Mouse (Mus musculus): ENCODE measurements around the gene Gp9.

The Gp9 gene

DNA sequence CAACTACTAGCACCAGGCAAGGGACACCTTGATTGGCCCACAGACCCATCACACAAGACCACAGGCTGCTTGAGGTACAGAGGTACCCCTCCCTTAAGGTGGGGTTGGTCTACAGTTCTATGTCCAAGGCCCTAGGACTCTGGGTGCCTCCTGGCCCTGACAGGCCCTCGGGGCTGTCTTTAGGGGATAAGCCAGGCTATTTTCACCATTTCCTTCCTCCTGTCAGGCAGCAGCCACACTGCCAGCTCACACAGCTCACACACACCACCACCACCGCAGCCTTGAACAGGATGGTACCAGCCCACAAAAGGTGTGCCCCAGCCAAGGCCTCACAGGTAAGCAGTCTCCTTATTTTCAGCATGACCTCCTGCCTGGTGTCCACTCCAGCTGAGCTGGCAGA, at the start of gene Gp9:
Gp9 (plus strand) TSS at position 231 of the 400 bp plus-strand sequence.
- no peak for DNase-seq (ENCODE audit: low spot score)

GRCm38 (mm10) chr6:87728102-87728501, 49.8 kb upstream of the Gp9 start:
- no peak for DNase-seq (ENCODE audit: low spot score)

DNA sequence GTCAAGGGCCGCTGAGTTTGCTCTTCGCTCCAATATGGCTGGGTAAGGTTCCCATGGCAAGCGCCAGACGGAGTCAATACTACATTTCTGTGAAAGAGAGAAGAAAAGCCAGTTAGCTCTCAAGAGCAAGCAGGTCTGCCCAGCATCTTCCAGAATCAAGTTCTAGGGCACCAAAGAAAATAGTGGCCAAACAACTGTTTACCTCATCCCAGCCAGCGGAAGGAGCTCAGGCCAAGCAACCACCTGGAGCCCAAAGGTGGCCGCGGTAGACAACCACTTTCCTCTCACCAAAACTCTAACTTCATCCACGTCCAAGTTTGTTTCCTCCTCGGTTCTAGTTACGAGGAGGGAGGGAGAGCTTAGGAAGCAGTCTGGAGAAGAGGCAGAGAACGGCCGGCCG, 47.7 kb upstream of the Gp9 start:
- no peak for DNase-seq (ENCODE audit: low spot score)

DNA sequence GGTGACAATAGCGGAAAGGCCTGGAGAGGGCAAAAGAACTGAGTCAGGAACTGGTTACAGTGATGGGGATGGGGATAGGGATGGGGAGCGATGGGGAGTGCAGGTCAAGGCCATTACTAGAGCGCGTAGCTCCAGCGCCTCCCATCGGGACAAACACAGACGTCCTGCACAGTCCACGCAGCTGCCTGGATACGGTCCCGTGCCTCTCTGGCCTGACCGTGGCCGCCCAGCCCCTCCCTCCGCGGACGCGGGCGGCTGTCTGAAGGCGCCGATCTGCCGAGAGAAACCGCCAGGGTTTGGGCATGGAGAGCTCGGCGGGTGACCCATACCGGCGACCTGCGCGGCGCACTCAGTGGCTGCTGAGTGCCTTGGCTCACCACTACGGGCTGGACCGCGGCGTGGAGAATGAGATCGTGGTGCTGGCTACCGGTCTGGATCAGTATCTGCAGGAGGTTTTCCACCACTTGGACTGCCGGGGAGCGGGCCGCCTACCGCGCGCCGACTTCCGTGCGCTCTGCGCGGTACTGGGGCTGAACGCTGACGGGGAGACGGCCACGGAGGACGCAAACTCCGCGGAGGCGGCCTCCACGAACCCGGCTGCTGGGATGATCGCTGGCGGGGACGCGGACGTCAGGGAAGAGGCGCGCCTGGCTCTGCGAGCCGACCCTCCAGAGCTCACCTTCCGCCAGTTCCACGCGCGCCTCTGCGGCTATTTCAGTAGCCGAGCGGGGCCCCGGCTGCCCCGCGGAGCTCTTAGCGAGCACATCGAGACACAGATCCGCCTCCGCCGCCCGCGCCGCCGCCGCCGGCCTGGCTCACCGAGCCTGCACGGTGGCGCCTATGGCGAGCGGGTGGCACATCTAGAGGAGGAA, 47.0 kb upstream of the Gp9 start, which contains the start of gene Efcc1:
Efcc1 (plus strand) TSS at position 279 of the 872 bp plus-strand sequence.
- peak; percentile 63 for DNase-seq (ENCODE audit: low spot score)

- DNase-seq (ENCODE audit: low spot score) = no peak
Observed at GRCm38 (mm10) chr6:87731463-87732095, 46.3 kb upstream of the Gp9 start.

- DNase-seq (ENCODE audit: low spot score) = no peak
Observed at GRCm38 (mm10) chr6:87732151-87733011, 45.5 kb upstream of the Gp9 start.

DNA sequence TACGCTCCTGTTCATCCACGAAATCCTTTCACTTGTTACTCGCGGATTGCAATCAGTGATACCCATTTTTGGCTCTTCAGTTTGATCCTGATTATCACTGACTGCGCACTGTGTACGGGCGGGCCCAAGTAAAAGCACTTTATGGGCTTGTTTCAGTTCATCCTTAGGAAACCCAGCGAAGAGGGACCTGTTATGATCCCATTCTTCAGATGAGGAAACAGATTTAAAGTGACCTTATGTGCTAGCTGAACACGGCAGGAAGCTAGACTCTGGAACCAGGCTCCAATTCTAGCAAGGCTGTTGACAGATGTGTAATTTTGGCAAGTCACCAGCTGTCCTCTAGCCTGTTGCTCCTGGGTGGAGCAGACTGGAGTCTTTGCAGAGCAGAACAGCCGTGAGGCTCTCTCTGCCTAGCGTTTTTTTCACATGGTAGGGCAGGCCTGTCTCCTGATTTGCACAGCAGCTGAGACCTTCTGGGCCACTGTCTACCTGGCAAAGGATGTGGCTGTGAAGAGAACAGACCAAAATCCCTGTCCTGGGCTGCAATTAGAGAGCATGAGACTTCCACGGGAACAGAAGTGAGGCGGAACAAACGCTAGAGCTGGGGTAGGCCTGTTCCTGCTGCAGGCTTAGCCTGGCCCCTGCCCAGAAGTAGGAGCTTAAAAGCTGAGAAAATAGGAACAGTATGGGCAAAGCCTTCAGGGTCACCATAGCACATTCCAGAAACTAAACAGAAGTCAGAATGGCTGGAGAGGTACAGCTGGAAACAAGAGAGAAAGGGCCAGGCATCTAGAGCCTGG, 44.5 kb upstream of the Gp9 start:
- DNase-seq (ENCODE audit: low spot score) = no peak

- no peak for DNase-seq (ENCODE audit: low spot score)
Observed at GRCm38 (mm10) chr6:87734136-87734535, 43.7 kb upstream of the Gp9 start.

GRCm38 (mm10) chr6:87736923-87737322, 40.9 kb upstream of the Gp9 start:
- no peak for DNase-seq (ENCODE audit: low spot score)

DNA sequence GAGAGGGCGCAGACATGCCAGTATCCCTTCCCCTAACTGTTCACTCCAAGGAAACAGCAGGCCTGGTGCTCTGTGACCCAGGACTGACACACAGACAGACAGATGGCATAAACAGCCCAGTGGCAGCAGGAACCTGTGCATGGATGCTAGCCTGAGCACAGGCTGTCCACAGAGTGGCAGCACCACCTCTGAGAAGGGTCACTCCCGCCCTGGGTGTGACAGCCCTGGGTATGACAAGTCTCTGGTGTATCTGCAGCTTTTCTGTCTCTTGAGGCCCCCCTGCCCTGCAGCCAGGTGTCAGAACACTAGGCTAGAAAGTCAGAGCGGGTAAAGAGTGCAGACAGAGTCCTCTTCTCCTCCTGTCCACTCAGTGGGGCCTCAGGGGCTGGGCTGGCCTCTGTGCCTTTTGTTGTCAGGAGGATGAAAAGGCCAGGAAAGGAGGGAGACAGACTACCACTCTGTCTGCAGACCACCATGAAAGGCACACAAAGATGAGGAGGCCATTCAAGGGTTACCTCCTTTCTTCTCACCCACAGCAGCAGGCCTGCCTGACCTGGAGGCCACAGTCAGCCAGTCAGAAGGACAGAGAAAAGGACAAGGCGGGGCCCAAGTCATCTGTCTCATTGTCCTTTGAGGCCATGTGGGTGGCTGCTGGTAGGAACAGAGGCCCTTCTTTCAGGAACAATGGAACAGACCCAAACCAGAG, 39.8 kb upstream of the Gp9 start:
- DNase-seq (ENCODE audit: low spot score) = peak; percentile 76

DNA sequence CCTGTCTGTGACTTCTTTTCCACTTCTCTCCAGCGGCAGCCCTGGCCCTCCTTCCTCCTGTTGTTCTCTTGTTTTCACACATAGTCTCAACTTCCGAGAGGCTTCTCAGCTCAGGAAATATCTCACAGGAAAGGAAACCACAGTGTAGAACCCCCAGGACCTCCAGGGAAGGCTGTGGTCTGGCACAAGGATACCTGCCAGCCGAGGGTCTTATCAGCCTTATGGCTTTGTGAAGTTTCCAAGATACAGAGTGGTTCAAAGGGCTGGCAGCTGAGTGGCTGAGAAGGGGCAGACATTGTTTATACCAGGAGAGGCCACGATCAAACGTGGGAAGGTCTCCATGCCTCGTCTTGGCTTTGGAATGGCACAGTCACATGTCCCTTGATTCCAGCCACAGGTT, 38.0 kb upstream of the Gp9 start:
- no peak for DNase-seq (ENCODE audit: low spot score)

DNA sequence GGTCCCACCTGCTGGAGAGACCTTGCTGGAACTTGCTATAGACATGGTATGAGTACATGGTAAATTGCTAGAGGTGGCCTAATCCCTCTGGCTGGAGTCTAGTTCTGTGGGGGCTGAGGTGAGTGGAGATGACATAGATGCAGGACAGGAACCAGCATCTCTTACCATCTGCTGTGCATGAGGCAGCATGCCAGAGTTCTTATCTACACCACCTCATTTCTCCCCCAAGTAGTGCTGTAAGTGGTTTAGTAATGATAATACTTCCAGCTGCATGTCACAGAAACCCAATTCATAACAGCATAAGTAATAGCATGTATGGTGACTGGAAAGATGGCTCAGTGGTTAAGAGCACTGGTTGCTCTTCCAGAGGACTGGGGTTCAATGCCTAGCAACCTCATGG, 37.4 kb upstream of the Gp9 start:
- DNase-seq (ENCODE audit: low spot score) = no peak

DNA sequence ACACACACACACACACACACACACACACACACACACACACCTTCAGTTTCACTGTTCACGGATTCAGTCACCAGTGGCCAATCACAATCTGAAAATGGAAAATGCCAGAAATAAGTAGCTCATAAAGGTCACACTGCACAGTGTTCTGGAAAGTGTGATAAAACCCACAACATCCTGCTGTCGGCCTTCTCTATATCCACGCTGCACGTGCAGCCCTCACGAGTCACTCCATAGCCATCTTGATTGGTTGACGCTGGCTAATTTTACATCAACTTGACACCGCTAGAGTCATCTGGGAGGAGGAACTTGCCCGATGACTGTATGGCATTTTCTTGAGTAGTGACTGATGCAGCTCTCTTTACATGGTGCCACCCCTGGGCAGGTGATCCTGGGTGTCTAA, 35.9 kb upstream of the Gp9 start:
- no peak for DNase-seq (ENCODE audit: low spot score)

DNA sequence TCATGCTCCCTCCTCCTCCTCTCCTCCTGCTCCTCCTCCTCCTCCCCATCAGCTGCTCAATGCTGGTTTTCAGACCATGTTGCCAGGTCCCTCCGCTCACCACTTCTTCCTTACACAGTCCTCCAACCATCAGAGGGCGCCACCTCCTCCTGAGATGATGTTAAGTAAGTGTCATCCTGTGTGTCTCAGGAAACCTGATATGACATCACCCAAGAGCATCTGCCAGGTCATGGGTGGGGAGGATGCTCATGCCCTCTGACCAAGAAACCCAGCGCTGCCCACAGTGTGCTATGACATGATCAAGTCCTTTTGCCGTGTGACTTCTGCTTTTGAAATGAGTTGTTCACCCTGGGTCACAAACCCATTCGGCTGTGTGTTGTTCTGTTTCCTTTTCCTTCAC, 35.1 kb upstream of the Gp9 start:
- DNase-seq (ENCODE audit: low spot score) = no peak

DNA sequence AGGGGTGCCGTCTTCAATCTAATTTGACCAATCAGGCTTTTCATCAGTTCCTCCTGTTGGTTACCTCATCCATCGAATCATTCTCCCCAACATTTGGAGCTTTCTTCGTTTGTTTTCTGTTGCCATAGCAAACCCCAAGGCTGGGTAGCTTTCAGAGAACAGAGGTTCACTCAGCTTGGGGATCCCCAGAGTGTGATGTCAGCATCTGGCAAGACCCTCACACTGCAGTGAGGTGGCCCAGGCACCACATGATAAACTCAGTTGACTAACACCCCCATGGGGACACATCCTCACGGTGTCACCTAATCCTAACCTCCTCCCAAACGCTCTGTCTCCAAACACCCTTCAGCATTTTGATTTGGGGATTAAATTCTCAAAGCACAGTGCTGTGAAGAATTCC, 34.6 kb upstream of the Gp9 start:
- no peak for DNase-seq (ENCODE audit: low spot score)

GRCm38 (mm10) chr6:87744632-87745031, 33.2 kb upstream of the Gp9 start:
- DNase-seq (ENCODE audit: low spot score) = no peak

DNA sequence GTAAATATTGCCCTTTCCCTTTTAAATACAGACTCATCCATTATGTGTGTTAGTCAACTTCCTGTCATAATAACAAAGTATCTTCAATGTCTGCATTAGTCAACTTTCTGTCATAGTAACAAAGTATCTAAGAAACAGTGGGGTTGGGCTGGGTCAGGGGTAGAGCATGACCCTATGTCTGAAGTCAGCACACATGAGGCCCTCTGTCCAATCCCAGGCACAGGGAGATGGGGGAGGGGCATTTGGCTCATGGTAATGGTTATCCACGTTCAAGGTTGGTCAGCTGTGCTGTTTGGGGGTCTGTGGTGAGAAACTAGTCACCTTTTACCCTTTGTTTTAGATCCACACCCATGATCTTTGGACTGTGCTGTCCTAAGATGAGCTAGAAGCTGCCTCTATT, 32.6 kb upstream of the Gp9 start:
- no peak for DNase-seq (ENCODE audit: low spot score)

DNA sequence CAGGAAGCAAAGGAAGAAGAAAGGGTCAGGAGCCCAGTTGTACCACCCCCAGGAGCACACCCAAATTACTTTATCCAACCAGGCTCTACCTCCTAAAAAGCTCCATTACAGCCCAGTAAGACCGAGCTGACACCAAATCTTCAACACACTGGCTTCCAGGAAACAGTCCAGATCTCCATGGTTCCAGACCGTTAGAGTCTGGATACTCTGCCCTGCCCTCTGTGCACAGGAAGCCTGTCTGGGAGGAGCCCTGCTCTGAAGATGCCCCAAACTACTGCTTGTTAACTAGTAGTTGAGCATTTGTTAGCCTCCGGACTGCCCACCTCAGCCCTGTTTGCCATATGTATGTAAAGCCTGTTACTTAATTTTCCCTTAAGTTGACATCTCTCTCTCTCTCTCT, 31.8 kb upstream of the Gp9 start:
- no peak for DNase-seq (ENCODE audit: low spot score)

DNA sequence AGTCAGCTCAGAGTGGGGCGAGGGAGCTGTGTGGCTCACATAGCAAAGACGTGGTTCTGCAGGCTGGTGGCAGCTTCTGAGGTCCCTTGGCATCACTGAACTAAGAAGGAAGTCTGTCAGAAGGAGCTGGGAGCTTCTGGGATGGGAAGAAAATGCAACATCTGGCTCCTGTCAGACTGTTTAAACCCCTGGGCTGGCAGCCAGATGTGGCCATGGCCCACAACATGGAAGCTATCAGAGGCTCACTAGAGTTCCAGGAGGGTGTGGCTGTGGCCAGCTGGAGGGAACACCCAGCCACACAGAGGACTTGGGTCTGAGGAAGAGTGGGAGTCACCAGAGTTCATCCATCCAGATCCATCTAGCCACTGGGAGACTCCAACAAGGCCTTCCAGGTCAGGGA, 31.0 kb upstream of the Gp9 start:
- no peak for DNase-seq (ENCODE audit: low spot score)

DNA sequence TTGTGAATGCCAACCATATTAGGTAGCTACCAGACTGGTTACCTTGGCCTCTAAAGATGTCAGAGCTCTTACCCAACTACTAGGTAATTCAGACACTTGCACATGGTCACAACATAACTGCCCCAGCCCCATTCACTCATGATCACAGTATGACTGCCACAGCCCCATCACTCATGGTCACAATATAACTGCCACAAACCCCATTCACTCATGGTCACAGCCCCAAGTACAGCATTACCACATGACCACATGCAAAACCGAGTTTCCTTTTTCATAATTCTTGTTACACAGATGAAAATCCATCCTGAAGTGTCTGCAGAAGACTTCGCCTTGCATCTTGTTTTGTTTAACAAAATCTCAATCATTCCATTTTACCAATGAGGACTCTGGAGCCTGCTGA, 29.8 kb upstream of the Gp9 start:
- no peak for DNase-seq (ENCODE audit: low spot score)

DNA sequence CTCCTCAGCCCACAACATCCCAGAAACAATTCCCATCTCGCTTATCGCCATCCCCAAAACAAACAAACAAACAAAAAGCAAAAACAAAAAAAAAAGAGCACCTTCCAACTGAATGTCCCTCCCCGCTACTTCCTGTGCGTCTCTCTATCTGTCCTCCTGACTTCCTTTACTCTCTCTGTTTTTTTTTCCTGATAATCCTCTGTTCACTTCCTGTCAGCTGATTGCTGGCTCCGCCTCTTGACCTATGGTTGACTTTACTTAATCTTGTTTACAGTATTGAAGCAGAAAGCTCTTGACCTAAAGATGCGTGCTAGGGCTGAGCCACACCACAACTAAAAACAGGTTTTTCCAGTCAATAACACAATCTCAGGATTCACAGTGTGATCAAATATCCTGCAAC, 29.3 kb upstream of the Gp9 start:
- DNase-seq (ENCODE audit: low spot score) = no peak

Measured in retina, embryonic 14.5 days (tissue).